Mouse (Mus musculus): Measurements from ENCODE around the gene Hepacam2.

GRCm38 (mm10) chr6:3476299-3476698, 21.8 kb downstream of the Hepacam2 start:
- TF ChIP-seq CTCF (IDR thresholded peaks at IDR 0.05; ENCODE audit: control insufficient read depth, insufficient read depth, insufficient read length) (no peak), USF1 (IDR thresholded peaks at IDR 0.05; ENCODE audit: low read depth) (no peak)

Data from C2C12 (cell line).